ENCODE assay signal across 10 mouse cellular contexts in genomic region chr4:21678975-21679623, GRCm38 (mm10). TPM values are rescaled to one million over a fixed set of nuclear protein-coding genes. Genes with fewer than 3 reads are reported as not detected.
DNase-seq lines count a peak whose midpoint lies in the region; ATAC-seq and TF ChIP-seq lines count a peak whose summit lies in the region.
"Had no signal": no experiment of that assay in that cellular context is flagged by ENCODE, and none has a peak within 500 bp of the region (broad histone marks: within the 10 kb centered on the region; RNA-seq: fewer than 3 reads in every experiment).

No protein-coding gene starts in this region.

- no peaks in the 10 kb centered on the region for H3K9me3 ChIP-seq in E14TG2a.4 (ENCODE audit: low read length)
- H3K9me3 ChIP-seq in intestine, postnatal 0 days (ENCODE audit: control insufficient read depth) = no peaks in the 10 kb centered on the region
- no peaks in the 10 kb centered on the region for H3K9me3 ChIP-seq in midbrain, embryonic 12.5 days

- H3K4me3 ChIP-seq in E14TG2a.4 (replicated peaks; ENCODE audit: low read length) = peak overlapping the region; percentile 79
- H3K4me3 ChIP-seq in embryonic fibroblast, embryonic 13.5 days (ENCODE audit: insufficient read depth, low read length) = peak overlapping the region; percentile 21
- peak overlapping the region; percentile 50 for H3K4me3 ChIP-seq in intestine, postnatal 0 days (ENCODE audit: low read depth, low read length)
- peak overlapping the region; percentile 43 for H3K4me3 ChIP-seq in midbrain, embryonic 12.5 days

- no peaks in the 10 kb centered on the region for H3K36me3 ChIP-seq in E14TG2a.4 (ENCODE audit: insufficient read depth, low read length)
- no peaks in the 10 kb centered on the region for H3K36me3 ChIP-seq in intestine, postnatal 0 days (ENCODE audit: control insufficient read depth, insufficient read depth)
- no peaks in the 10 kb centered on the region for H3K36me3 ChIP-seq in midbrain, embryonic 12.5 days
- H3K36me3 ChIP-seq: G1E had no signal

- peaks cover 19% of the 10 kb centered on the region for H3K4me1 ChIP-seq in E14TG2a.4 (replicated peaks; ENCODE audit: low read depth, low read length)
- no peaks in the 10 kb centered on the region for H3K4me1 ChIP-seq in embryonic fibroblast, embryonic 13.5 days (ENCODE audit: control insufficient read depth, insufficient read depth, low read length)
- H3K4me1 ChIP-seq in intestine, postnatal 0 days (replicated peaks; ENCODE audit: control insufficient read depth, insufficient read depth, low read length) = peaks cover 3% of the 10 kb centered on the region; the same call in 1 of the 2 replicates
- peaks cover 14% of the 10 kb centered on the region; the same call in 1 of the 2 replicates for H3K4me1 ChIP-seq in midbrain, embryonic 12.5 days

- under 1% methylated on average over 56 of the region's 79 CpGs for WGBS in intestine, postnatal 0 days
- WGBS in midbrain, embryonic 12.5 days = under 1% methylated on average over 37 of the region's 79 CpGs

- peaks cover 87% of the 10 kb centered on the region for H3K27me3 ChIP-seq in E14TG2a.4 (ENCODE audit: insufficient read depth, low read length)
- H3K27me3 ChIP-seq in intestine, postnatal 0 days (replicated peaks; ENCODE audit: control insufficient read depth, insufficient read depth, low read length) = peaks cover 93% of the 10 kb centered on the region
- H3K27me3 ChIP-seq in midbrain, embryonic 12.5 days = peaks cover 92% of the 10 kb centered on the region

- DNase-seq in gastrocnemius, postnatal 4 days (ENCODE audit: low spot score in 2 of 2) = peak; percentile 21 to 31
- no peak for DNase-seq in gastrocnemius, adult 18-20 months (ENCODE audit: low spot score)
- DNase-seq in Muller cell, postnatal 12 days (ENCODE audit: inconsistent ontology term) = no peak
- DNase-seq in urinary bladder, postnatal 14 days (ENCODE audit: low spot score) = no peak

- H3K9ac ChIP-seq in intestine, postnatal 0 days (ENCODE audit: low read depth, low read length) = no peak overlapping the region
- 0 out of 2 replicates have a peak overlapping the region, but pooled peaks have one; percentile 1 for H3K9ac ChIP-seq in midbrain, embryonic 12.5 days (replicated peaks)

- peak; percentile 53 for ATAC-seq in intestine, postnatal 0 days
- ATAC-seq in midbrain, embryonic 12.5 days (ENCODE audit: low FRiP score, low read depth) = peak; percentile 91

- H3K4me2 ChIP-seq in intestine, postnatal 0 days (replicated peaks; ENCODE audit: low read depth) = peak overlapping the region; percentile 75
- H3K4me2 ChIP-seq in midbrain, embryonic 12.5 days (replicated peaks) = peak overlapping the region; percentile 55

- no peak overlapping the region for H3K27ac ChIP-seq in embryonic fibroblast, embryonic 13.5 days (ENCODE audit: insufficient read depth, low read length)
- no peak overlapping the region for H3K27ac ChIP-seq in intestine, postnatal 0 days (ENCODE audit: low read depth, low read length)
- no peak overlapping the region for H3K27ac ChIP-seq in midbrain, embryonic 12.5 days (replicated peaks)

- no peak for TF ChIP-seq POLR2A in embryonic fibroblast, embryonic 13.5 days (IDR thresholded peaks at IDR 0.05; ENCODE audit: low read depth, low read length)

- no peak for TF ChIP-seq CTCF in E14TG2a.4 (conservative IDR thresholded peaks at IDR 0.05; ENCODE audit: low read length)
- TF ChIP-seq CTCF in embryonic fibroblast, embryonic 13.5 days (IDR thresholded peaks at IDR 0.05; ENCODE audit: borderline replicate concordance, insufficient read depth, low read length) = no peak
- peak; percentile 41 for TF ChIP-seq CTCF in intestine, postnatal 0 days (IDR thresholded peaks at IDR 0.05; ENCODE audit: low read depth)

RNA-seq across cellular contexts. Expression of gene Prdm13, which starts 6.7 kb away (rescaled TPM):
- not detected for total RNA-seq in gastrocnemius, postnatal 4 days (2021)
- not detected for total RNA-seq in gastrocnemius, adult 18-20 months (2021)
- polyA plus RNA-seq in embryonic fibroblast, embryonic 13.5 days (2011; ENCODE audit: insufficient read length, low read depth, missing spikeins) = not detected in 2 replicates
- polyA plus RNA-seq in intestine, postnatal 0 days (2015; fragmentation: Nextera tagmentation; extraction: Ambion mirVana) = not detected in 2 replicates
- 0.17 and 1.4 TPM in 2 replicates for polyA plus RNA-seq in midbrain, embryonic 12.5 days (2016; fragmentation: Nextera tagmentation; extraction: Ambion mirVana)
- total RNA-seq: heart, postnatal 10 days had no signal
- polyA plus RNA-seq: G1E had no signal

RNA-seq across cellular contexts. Expression of gene Ccnc, which starts 48.4 kb away (rescaled TPM):
- total RNA-seq in gastrocnemius, postnatal 4 days (2021) = 10 to 100 TPM; 15.5 to 16.3 TPM
- 10 to 100 TPM in 1 of 2 experiments, 1 to 10 TPM in 1; 8.5 to 10.7 TPM for total RNA-seq in gastrocnemius, adult 18-20 months (2021)
- 45.0 and 49.6 TPM in 2 replicates for polyA plus RNA-seq in embryonic fibroblast, embryonic 13.5 days (2011; ENCODE audit: insufficient read length, low read depth, missing spikeins)
- 20.2 and 20.7 TPM in 2 replicates for polyA plus RNA-seq in intestine, postnatal 0 days (2015; fragmentation: Nextera tagmentation; extraction: Ambion mirVana)
- 67.8 and 68.9 TPM in 2 replicates for polyA plus RNA-seq in midbrain, embryonic 12.5 days (2016; fragmentation: Nextera tagmentation; extraction: Ambion mirVana)

Comparison
In these comparisons a context has a peak if more than half of its experiments do, and no peak if none do; other contexts are left out.
1. DNase-seq: peak in gastrocnemius, postnatal 4 days (2 of 2); none in gastrocnemius, adult 18-20 months (single experiment), Muller cell, postnatal 12 days (single experiment) and urinary bladder, postnatal 14 days (single experiment).
2. H3K4me3 ChIP-seq: peak in every context shown above with its lines; median percentile 79 in E14TG2a.4; 50 in intestine, postnatal 0 days; 43 in midbrain, embryonic 12.5 days; 21 in embryonic fibroblast, embryonic 13.5 days.